ENCODE assay signal across 7 mouse cellular contexts in the genomic region with DNA sequence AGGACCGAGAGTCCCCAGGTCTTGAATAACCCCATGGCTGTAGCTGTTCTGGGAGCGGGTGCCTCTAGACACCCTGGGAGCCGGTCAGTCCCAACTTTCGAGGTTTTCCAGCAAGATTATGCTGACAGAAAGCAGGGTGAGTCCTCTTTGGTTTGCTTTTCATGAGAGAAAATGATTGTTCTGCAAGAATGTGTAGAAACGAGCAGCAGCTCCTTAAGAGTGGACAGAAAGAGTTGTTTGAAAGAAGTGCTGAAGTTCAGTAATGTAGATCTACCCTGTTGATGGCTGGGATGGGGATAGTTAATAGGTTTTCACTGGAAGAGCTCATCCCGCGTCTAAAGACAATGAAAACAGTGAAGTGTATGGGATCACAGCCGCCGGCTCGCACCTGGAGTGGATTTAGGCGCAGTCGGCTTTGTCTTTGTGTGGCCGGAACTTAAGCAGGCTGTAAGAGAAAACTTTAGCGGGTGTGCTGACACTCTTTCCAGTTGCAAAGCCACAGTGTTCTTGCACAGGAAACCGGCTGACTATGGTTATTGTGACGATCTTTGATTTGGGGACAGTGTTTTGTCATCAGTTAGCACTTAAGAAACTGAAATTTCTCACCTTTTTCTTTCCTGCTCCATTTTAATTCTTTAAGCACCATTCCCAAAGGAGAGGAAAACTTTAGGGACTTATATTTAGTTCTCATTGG. TPM values are rescaled to one million over a fixed set of nuclear protein-coding genes. Genes with fewer than 3 reads are reported as not detected.
A peak's percentile ranks its signal among the peaks of the same experiment; 100 is the strongest.
DNase-seq lines count a peak whose midpoint lies in the region; ATAC-seq lines count a peak whose summit lies in the region.

No protein-coding gene starts in this region.

- H3K27ac ChIP-seq in hindbrain, embryonic 12.5 days = no peak overlapping the region

- no peaks in the 10 kb centered on the region for H3K36me3 ChIP-seq in hindbrain, embryonic 12.5 days

- H3K4me2 ChIP-seq in hindbrain, embryonic 12.5 days (replicated peaks) = peak overlapping the region; percentile 83

- 2% methylated on average over 16 of the region's 16 CpGs for WGBS in hindbrain, embryonic 12.5 days

- no peak for ATAC-seq in hindbrain, embryonic 12.5 days (ENCODE audit: low FRiP score)
- no peak for ATAC-seq in activated CD4-positive, CD25-positive, alpha-beta regulatory T cell, adult 4 months

- peaks cover 43% of the 10 kb centered on the region for H3K27me3 ChIP-seq in hindbrain, embryonic 12.5 days

- DNase-seq in CD4-positive helper T cell, adult 2 months (ENCODE audit: low read depth, low spot score) = peak; percentile 9
- peak; percentile 31 for DNase-seq in ES-CJ7 (ENCODE audit: low read depth, low spot score)
- DNase-seq in mesoderm, embryonic 11.5 days (ENCODE audit: low read depth, low spot score) = peak; percentile 25
- no peak for DNase-seq in cerebellum, adult 11 months
- no peak for DNase-seq in urinary bladder, adult 2 months (ENCODE audit: low spot score)

- peak overlapping the region; percentile 64 for H3K4me3 ChIP-seq in hindbrain, embryonic 12.5 days

- H3K4me1 ChIP-seq in hindbrain, embryonic 12.5 days = peaks cover 14% of the 10 kb centered on the region; the same call in 1 of the 2 replicates

- peak overlapping the region; percentile 59 for H3K9ac ChIP-seq in hindbrain, embryonic 12.5 days

- H3K9me3 ChIP-seq in hindbrain, embryonic 12.5 days (replicated peaks) = no peaks in the 10 kb centered on the region

RNA-seq across cellular contexts. Expression of gene Dmrta1, which starts 9.7 kb away (rescaled TPM):
- polyA plus RNA-seq in hindbrain, embryonic 12.5 days (2016; fragmentation: Nextera tagmentation; extraction: Ambion mirVana) = 0.39 and 0.48 TPM in 2 replicates
- under 1 TPM in 1 of 2 experiments, not detected in 1; 0.14 TPM for polyA plus RNA-seq in activated CD4-positive, CD25-positive, alpha-beta regulatory T cell, adult 4 months (2017; shearing (Covaris generic))
- polyA plus RNA-seq in urinary bladder, adult 2 months (2012; rRNA removed) = 0.07 and 0.28 TPM in 2 replicates

Comparison
In these comparisons a context has a peak if more than half of its experiments do, and no peak if none do; other contexts are left out.
1. DNase-seq: peak in CD4-positive helper T cell, adult 2 months (single experiment), ES-CJ7 (single experiment) and mesoderm, embryonic 11.5 days (single experiment); none in cerebellum, adult 11 months (single experiment) and urinary bladder, adult 2 months (single experiment).